Mouse (Mus musculus) hindlimb bud, embryonic 11.5 days (tissue): ENCODE measurements around the gene Stac2.

ENCODE experiments used
- DNase-seq: peaks from one replicate; pipeline ENCODE4 v3.0.0-alpha.2; 2012; ENCODE audit warnings: low read depth, low spot score; ENCODE audit errors: extremely low spot score

Stac2 gene

DNA sequence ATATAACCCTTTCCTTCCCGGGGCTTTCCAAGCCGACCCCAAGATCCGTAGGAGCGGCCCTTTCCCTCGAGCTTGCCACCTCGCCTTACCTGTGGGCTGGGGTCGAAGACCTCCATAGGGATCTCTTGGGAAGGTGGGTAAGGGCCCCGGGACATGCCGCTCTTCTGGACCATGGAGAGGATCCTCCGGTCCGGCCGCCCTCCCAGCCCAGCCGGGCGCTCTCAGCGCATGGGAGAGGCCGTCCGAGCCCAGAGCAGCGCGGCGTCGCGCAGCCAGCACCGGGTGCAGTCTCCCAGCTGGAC, 31.1 kb downstream of the Stac2 start:
- DNase-seq, result no peak

- DNase-seq, result no peak
These were observed 31.6 kb downstream of the Stac2 start for GRCm38 (mm10) chr11:98021565-98022252.

DNA sequence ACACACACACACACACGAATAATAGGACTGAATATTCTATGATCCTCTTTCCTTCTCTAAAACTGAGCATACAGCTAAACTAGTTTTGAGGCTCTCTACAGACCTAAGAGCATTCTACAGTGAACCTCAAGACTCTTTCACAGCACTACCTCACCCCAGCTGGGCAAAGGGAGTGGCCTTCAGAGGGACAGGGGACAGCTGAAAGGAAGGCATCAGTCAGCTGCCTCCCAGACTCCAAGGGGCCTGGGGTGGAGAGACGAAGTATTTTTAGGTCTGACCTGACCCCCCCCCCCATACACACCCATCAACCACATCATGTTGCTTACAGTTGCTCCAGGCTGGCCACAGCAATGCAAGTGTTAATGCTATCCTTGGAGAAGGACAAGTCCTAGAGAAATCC, 32.1 kb downstream of the Stac2 start:
- no peak for DNase-seq

DNA sequence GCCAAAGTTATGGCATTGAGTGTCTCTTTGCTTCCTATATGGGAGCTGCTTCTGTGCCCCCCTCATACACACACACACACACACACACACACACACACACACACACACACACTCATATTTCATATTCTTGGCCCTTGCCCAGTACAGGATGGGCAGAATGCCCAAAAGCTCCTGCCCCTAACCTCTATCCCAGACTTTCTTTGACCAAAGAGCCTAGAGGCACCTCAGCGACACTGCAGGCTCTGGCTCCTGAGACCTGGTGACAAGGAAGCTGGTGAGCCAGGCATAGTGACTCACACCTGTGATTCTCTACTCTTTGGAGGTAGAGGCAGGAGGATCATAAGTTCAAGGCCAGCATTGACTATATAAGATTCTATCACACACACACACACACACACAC, 32.6 kb downstream of the Stac2 start:
- DNase-seq, result no peak

DNA sequence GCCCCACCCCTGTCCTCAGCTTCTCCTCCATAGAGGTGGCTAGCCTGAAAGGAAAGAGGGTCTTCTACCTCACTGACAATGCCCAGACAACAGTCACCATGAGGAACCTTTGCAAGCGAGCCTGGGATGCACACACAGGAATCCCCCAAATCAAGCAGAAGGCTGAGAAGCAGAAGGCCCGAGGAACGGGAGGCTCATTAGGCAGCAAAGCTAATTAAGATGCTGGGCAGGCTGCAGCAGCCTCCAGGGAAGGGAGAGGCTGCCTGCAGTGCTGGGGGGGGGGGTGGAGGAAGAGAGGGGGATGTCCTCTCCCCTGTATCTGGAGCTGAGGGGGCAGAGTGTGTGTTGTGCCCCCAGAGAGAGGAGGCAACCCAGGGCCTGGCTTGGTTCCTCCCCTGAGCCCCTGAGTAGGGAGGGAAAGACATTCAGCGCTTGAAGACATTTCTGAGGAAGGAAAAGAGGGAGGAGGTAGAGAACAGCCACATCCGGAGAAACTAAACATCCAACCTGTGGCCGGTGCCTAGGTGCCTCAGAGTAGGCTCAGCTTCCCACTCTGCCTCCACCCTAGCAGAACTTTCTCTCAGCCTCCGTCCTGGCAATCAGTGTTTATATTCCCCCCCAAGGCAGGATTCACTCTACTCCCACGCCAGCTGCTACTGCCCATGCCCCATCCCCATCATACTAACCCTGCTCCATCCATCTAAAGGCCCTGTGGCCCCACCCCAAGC, 33.2 kb downstream of the Stac2 start:
- DNase-seq, result no peak

GRCm38 (mm10) chr11:98018858-98019641, 34.2 kb downstream of the Stac2 start:
- DNase-seq, result no peak

GRCm38 (mm10) chr11:98018222-98018621, 35.0 kb downstream of the Stac2 start:
- DNase-seq, result no peak

DNA sequence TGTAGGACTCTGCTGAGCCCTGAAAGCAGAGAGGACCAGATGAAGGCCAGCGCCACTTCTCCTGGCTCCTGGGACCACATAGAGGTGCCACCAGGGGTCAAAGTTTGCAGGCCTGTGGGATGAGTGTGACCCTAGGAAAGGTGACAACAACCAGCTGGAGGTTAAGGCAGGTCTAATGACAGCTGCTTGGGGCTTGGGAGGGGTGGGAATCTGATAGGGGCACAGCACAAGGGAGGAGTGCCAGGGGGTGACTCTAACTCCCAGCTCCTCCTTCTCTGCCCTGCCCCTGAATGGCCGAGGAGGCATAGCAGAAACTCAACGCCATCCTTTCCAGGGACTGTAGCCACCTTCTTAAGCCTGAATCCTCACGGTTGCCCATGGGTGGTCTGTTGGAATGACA, 36.4 kb downstream of the Stac2 start:
- DNase-seq, result no peak

DNA sequence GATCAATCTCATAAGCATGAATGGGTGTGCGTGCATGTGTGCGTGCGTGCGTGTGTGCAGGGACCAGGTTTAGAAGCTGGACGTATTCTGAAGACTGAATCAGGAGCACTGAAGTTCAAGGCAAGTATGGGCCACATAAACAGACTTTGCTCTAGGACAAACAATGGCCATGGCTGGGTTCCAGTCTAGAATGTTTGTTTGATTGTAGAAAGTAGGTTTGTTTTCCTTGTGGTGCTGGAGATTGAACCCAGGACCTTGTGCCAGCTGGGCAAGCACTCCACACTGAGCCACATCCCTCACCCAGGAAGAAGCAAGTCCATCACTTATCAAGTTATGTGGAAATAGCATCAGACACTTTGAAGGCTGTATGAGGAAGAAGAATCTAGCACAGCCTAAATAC, 37.1 kb downstream of the Stac2 start:
- DNase-seq, result no peak

- no peak for DNase-seq
These were observed 40.4 kb downstream of the Stac2 start for GRCm38 (mm10) chr11:98012831-98013230.

- no peak for DNase-seq
These were observed 41.5 kb downstream of the Stac2 start for GRCm38 (mm10) chr11:98011716-98012115.

- DNase-seq, result no peak
These were observed 45.2 kb downstream of the Stac2 start for GRCm38 (mm10) chr11:98008087-98008486.

DNA sequence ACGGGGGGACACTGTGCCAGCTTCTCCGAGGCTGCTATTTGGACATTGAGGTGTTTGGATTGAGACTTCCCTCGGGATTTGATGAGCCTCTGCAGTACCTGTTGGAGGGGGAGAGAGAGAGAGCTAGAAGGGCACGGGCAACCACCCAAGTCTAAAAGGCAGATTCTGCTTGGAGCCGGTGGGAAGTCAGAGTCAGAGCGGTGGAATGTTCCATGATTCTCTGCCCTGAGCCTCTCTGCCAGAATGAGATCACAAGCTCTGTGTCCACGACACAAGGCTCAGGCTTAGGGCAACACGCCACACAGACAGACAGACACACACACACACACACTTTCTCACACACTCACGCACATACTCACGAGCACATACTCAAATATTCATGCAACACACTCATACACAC, 47.6 kb downstream of the Stac2 start:
- no peak for DNase-seq

DNA sequence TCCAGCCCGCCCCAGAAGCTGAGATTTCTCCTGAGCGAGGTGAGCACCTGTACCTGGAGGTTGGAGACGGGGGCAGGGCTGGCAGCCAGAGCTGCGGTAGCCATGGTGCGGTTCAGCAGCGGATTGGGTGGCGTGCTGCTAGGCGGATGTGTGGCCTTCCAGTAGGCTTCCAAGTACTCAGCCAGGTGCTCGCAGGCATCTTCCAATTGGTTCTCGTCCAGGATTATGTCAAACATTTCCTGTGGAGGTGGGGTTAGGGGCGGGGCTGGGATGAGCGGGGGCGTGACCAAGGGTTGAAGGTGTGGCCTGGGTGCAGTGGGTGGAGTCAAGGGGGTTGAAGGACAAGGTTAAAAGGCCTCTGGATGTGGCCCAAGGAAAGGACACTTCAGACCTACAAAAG, 48.2 kb downstream of the Stac2 start:
- DNase-seq, result no peak

DNA sequence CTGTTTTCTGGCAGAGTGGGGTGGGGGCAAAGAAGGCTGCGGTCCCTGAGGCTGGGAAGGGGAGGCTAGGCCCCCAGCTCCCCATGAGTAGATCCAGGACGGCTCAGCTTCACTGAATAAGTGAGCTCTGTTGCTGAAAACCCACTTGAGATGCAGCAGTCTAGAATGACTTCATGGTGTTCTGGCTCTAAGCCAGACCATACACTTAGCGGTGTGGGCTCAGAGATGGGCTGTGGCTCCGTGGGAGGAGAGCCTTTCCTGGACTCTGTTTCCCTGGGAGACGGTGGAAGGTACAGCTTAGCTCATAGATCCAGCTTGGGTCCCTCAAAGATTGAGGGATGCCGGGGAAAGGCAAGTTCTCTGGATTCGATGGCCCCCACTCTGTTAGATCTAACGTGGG, 49.1 kb downstream of the Stac2 start:
- no peak for DNase-seq

- no peak for DNase-seq
These were observed 50.0 kb downstream of the Stac2 start for GRCm38 (mm10) chr11:98003171-98003671.

DNA sequence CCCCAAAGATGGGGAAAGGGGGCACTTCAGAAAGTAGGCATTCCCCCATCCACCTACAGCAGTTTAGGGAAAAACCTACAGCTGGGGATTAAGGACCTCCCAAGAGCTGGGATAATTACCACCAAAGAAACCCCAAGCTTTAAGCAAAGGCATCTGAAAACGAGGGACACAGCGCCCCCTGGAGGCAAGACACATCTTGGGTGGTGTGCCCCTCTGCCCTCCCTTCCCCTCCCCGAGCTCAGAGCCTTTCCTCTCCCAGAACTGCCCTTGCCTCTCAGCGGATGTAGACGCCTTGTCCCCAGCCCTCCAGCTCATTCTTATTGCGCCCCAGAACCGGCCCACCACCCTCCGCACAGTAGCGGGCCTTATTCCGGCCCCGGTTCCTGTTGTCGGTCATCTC, 50.6 kb downstream of the Stac2 start:
- DNase-seq, result peak; percentile 81

DNA sequence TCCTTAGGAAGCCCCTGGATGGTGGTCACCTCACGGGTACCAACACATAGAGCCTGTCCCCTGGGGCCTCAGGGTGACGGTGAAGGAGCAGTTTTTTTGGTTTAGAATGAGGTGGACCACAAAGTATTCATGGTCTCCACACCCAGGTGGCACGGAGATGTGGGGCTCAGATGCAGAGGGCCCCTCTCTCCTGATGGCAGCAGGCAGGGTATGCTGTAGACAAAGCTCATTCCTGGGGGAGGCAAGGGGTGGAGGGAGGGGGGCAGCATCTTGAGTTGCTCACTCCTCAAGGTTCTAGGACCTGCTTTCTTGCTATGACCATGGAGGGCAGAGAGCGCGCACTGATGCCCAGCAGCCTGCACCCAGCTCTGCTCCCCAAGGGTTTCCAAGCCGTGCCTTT, 51.3 kb downstream of the Stac2 start:
- DNase-seq, result no peak

GRCm38 (mm10) chr11:98001351-98001824, 51.9 kb downstream of the Stac2 start:
- DNase-seq, result no peak

GRCm38 (mm10) chr11:98000378-98001140, 52.7 kb downstream of the Stac2 start:
- no peak for DNase-seq

- no peak for DNase-seq
These were observed 53.5 kb downstream of the Stac2 start for GRCm38 (mm10) chr11:97999748-98000147.
